Mouse (Mus musculus): Measurements from ENCODE around the gene Hist1h3g.
A peak's percentile ranks its signal among the peaks of the same experiment; 100 is the strongest.

The Hist1h3g gene

DNA sequence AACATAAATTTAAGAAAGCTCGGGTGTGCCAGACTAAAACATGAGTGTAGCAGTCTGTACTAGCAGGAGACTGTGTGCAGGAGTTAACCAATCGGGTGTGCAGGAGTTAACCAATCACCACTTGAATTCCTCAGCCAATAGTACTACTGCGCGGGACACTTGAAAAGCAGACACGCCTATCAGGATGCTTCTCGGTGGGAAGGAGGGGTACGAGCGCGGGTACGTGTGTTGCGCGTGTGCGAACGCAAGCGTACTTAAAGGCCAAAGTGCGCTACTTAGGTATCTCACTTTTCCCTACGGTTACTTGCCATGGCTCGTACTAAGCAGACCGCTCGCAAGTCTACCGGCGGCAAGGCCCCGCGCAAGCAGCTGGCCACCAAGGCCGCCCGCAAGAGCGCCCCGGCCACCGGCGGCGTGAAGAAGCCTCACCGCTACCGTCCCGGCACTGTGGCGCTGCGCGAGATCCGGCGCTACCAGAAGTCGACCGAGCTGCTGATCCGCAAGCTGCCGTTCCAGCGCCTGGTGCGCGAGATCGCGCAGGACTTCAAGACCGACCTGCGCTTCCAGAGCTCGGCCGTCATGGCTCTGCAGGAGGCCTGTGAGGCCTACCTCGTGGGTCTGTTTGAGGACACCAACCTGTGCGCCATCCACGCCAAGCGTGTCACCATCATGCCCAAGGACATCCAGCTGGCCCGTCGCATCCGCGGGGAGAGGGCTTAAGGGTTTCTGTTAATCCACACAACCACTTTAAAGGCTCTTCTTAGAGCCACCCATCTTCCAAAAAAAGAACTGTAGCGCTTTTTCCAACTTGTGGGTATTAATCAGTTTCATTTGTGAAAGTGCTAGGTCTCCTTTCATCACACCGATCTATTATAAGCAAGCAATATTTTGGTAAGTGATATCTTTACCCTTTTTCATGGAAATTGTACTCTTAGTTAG is at the start of gene Hist1h3g:
Hist1h3g (plus strand) TSS at position 286 of the 939 bp plus-strand sequence.
- DNase-seq (ENCODE audit: low read depth) = peak; percentile 90

DNA sequence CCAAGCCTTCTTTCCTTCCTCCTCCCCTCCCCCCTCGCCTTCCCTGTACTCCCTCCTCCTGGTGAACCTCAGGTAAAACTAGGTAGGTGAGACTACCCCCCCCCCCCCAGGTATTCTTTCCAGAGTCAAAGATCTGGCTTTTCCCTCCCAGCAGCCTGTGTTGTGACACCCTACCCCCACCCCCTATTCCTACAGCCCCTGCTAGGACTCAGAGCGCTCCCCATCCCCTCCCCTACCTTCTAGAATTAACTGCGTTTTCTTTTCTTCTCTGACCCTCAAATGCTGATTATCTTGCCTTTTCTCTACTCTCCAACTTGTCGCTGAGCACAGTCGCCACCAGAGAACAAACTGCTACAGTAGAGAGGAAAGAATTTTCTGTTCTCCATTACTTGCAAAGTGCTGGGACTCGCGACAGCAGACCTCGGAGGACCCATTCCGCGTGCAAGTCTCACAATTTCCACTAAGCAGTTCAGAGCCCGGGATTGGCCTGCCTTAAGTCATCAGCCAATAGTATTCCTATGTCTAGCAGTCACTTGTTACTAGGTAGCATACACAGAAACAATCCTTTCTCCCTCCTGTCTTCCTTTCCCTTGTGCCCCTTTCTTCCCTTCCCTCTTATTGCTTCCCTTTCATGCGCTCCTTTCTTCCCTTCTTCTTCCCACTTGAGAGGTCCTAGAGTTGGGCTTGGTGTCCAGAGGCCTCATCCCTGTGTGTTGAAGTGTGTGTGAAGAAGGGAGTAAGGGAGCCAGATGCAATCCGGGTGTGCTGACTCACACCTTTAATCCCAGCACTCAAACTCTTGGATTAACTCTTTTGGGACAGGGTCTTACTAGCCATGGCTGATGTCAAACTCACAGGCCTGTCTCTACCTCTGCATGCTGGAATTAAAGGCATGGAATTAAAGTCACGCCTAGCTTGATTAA is 46.6 kb upstream of the Hist1h3g start, which contains the start of gene Btn2a2:
Btn2a2 (minus strand) TSS at position 458 of the 923 bp plus-strand sequence.
- DNase-seq (ENCODE audit: low read depth) = peak; percentile 69

DNA sequence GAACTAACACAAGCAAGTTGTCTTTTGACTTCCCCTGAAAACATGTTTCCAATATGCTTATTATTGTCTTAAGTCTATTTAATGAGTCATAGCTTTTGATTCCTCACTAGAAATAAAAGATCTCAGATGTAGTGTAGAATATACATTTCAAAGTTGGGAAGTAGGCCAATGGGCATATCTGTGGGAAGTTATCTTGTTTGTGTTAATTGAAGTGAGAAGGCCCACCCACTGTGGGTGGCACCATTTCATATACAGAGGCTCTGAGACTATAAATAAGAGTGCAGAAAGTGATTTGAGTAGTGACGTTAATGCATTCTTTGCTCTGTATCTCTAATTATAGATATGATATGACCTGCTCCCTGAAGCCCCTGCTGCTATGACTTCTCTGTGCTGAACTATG is 44.4 kb upstream of the Hist1h3g start:
- DNase-seq (ENCODE audit: low read depth) = no peak

DNA sequence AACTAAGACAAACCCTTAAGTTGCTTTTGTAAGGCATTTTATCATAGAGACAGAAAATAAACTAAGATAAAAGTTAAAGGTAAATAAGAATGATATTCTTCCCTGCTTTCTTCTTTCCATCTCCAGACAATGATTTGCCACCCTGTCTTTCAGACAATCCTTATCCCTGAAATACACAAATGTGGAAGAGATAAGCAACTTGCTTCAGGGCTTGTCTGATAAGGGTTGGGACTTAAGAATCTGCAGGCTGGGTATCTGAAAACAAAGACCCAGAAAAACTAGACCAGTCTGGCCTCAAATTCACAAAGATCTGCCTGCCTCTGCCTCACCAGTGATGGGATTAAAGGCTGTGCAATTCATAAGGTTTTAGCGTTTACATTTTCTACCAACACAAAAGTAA is 44.0 kb upstream of the Hist1h3g start:
- no peak for DNase-seq (ENCODE audit: low read depth)

DNA sequence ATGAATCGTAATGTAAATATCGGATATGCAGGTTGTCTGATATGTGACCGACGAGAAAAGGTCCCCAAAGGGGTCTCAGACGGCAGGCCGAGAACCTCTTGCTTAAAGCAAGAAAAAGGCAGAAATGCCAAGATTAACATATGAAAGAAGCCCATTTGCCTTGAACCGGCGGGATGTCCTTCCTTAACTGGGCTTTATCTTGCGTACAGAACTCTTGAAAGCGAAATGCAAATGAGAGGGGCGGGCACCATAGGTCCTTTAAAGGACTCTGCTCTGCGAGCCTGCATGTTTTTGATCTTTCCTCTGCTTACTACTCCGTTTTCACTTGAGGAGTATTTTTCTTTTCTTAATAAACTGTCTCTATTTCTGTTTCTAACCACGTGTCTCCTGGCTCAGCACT is 43.2 kb upstream of the Hist1h3g start:
- DNase-seq (ENCODE audit: low read depth) = no peak

DNA sequence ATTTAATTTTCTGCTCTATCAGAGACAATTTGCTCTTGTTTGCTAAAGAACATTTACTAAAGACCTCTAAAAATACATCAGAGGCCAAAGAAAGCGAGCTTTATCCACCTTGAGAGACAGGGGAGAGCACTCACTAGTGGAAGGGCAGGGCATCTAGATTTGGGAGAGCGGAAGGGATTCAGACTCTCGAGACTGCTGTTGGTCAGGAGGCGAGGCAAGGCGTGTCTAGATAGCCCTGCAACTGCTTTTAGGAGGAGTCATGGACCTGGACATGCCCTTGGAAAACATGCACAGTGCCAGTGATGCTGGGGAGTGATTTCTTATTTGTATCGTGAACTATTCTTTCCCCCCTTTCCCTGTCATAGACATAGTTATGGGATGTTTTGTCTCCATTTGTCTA is 39.7 kb upstream of the Hist1h3g start:
- no peak for DNase-seq (ENCODE audit: low read depth)

DNA sequence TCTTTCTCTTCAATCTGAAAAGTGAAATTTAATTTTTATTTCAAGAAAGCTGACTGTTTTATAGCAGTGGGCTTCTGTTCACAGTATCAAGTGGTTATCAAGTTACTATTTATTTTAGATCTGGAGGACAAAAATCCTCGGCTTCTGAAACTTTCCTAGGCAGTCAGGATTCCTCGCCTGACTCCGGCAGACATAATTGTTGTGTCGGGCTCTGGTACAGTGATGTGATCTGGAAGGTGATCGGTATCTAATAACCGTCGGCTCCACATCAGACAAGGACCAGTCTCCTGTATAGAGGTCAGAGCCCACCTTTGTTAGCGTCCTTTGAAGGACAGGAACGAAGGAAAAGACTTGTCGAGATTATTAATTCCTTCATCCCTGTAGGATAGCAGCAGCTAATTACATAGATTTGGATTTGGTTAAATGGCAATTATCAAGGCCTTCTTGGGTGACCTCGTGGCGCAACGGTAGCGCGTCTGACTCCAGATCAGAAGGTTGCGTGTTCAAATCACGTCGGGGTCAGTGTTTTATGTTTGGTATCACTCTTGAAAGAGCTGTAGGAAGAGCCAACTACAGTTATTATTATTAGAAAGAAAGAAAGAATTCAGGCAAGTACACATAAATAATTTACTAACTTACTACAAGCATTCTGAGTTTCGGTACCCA is 37.4 kb upstream of the Hist1h3g start:
- DNase-seq (ENCODE audit: low read depth) = no peak

DNA sequence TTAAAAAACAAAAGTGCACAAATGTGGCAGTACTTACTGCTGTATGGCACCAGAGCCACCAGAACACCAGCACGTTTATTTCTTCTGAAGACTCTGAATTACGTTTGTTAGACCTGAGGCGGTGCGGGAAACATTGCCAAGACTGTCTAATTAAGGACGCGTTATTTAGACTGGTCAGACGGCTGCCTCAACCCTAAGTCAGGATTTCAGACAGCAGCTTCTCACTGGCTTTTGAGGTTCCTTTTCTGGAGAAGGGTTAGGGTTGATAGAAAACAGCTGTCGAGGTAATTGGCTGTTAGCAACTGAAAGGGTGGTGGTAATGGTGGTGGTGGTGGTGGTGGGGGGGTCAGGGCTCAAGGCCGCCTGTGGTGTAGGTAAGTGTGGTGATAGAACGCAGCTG is 36.6 kb upstream of the Hist1h3g start:
- no peak for DNase-seq (ENCODE audit: low read depth)

DNA sequence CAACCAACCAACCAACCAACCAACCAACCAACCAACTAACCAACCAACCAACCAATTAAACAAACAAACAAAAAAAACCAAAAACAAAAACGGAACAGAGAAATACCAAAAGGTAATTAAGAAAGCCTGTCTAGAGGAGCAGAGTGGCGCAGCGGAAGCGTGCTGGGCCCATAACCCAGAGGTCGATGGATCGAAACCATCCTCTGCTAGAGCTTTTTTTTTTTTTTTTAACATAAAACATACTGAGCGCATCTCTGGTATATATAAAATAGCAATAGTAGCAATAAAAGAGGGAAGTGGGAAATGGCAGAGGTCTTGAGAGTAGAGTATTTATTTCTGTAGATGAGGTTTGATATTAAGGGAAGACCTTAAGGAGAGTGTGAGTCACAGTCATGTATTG is 35.3 kb upstream of the Hist1h3g start:
- no peak for DNase-seq (ENCODE audit: low read depth)

DNA sequence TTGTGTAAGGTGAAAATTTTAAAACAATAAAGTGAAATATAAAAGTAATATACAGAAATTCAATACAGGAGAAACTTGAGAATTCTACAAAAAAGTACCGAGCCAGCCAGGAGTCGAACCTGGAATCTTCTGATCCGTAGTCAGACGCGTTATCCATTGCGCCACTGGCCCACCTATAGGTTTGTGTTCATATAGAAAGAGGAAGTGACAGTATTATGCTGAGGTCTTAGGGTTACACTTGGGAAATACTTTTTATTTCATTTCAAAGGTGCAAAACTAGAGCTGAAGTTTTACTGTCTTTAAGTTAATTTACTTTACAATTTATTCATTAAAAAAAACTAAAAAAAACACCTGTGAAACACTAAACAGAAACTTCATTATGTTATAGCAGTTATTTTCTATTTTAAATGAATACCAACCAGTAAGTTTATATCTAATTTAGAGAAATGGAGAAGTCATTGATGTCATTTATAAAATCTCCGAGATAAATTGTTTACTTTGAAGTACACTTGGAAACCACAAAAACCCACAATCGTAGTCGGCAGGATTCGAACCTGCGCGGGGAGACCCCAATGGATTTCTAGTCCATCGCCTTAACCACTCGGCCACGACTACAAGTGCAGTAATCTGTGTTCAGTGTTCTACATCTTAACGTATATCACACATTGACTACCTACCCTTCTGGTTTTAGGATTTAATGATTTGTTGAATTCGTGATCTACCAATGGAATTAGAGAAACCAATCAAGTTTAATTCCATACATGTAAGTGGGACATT is 34.6 kb upstream of the Hist1h3g start:
- DNase-seq (ENCODE audit: low read depth) = peak; percentile 76

DNA sequence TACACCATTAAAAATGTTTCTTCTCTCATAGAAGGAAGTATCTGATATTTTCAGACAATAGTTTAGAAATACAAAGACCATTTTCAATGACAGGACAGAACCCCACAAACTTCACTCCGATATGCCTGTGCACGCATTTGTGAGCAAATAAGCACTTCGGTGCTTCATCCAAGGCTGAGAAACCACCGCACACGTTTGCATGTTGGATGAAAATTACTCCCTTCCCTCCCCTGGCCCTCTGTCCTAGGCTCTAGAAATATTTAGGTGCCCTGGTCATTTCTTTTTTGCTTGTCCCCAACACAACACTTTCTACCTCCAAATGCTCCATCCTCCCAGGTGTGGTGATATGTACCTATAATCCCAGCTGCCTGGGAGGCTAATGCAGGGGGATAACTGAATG is 33.7 kb upstream of the Hist1h3g start:
- no peak for DNase-seq (ENCODE audit: low read depth)

DNA sequence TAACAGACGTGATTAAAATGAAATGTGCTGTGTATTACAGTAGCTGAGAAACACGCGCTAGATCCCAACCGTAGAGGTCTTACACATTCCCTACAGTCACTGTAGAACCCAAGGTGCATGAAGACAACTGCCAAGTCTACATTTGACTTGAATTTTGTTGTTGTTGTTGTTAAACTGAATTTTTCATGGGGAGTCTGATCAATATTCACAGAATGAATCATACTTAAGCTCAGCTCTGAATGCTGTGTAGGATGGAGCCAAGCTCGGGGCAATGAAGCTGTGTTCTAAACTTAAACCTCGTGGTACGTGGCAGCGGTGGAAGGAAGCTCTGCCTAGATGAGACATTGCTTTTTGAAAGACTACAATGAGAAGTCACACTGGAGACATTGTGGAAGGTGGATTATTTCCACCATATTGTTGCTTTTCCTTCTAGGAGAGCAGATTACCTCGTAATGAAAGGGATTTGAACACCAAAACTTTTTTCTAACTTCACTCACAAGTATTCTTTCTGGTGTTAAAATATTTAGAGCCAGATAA is 33.1 kb upstream of the Hist1h3g start:
- DNase-seq (ENCODE audit: low read depth) = no peak

DNA sequence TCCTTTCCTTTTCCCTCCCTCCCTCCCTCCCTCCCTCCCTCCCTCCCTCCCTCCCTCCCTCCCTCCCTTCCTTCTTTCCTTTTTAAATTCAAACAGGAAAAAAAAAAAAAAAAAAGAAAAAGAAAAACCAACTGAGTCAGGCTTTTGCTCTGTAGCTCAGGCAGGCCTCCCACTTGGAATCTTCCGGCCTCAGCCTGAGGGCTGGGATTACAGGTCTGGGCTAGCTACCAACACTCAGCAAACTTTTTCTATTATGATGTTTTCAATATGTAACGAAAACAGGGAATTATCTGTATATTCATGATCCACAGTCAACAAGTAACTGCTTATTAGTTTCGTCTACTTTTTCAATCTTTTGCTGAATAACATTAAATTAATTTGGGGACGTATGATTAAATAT is 32.3 kb upstream of the Hist1h3g start:
- DNase-seq (ENCODE audit: low read depth) = peak; percentile 62

DNA sequence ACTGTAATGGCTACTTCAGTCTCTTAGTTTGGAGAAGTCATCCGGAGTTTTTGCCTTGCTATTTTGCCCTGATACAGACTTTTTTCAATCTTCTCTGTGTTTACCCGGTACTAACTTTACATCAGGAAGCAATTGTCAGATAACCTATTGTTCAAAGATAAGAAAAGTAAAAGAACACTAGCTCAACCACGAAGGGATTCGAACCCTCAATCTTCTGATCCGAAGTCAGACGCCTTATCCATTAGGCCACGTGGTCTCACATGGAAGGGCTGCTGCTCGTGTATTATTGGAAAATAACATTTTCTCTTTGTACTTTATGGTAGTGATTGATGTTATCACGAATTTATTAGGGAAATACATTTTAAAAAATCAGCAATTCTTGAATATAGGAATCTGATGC is 31.4 kb upstream of the Hist1h3g start:
- peak; percentile 86 for DNase-seq (ENCODE audit: low read depth)

DNA sequence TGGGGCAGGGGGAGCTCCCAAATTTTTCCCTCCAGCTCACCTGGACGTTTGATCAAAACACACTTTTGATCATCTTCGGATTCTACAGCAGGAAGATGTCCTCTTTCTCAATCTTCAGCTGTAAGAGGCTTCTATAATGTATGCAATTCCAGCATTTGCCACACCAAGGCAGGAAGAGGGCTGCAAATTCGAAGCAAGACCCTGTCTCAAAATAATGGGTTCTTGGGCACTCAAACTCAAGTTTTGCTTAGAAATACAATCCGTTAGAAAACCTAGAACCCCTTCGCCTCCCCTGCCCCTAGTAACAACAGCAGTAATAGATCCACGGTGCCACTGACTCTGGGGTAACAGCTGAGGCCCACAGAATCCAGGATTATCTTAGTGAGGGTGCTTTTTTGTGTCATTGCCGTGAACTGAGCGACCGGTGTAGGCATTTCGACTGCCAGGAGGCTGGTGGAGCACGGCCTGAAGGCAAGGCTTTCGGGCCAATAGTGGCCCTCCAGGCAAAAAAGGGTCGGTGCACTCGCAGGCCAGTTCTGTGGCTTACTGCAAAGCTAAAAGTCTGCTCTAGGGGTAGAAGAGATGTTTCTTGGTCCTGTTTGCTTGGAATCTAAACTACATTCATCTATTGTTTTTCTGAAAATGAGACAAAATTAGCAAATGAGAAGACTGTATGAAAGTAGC is 29.4 kb upstream of the Hist1h3g start:
- peak; percentile 41 for DNase-seq (ENCODE audit: low read depth)

DNA sequence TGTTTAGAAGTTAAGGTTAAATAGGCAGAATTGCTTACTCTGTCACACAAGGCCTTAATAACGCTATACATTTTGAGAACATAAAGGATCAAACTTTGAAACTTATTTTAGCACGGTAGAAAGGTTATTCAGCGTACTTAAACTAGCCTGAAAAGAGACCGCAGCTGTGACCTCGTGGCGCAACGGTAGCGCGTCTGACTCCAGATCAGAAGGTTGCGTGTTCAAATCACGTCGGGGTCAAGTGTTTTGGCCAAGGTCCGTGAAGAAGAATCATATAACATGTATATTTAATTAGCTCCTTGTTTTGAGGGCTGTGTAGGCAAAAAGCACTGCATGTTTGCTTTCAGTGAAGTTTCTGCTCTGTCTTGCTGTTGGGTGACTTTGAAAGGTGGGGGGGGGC is 28.9 kb upstream of the Hist1h3g start:
- DNase-seq (ENCODE audit: low read depth) = peak; percentile 78

DNA sequence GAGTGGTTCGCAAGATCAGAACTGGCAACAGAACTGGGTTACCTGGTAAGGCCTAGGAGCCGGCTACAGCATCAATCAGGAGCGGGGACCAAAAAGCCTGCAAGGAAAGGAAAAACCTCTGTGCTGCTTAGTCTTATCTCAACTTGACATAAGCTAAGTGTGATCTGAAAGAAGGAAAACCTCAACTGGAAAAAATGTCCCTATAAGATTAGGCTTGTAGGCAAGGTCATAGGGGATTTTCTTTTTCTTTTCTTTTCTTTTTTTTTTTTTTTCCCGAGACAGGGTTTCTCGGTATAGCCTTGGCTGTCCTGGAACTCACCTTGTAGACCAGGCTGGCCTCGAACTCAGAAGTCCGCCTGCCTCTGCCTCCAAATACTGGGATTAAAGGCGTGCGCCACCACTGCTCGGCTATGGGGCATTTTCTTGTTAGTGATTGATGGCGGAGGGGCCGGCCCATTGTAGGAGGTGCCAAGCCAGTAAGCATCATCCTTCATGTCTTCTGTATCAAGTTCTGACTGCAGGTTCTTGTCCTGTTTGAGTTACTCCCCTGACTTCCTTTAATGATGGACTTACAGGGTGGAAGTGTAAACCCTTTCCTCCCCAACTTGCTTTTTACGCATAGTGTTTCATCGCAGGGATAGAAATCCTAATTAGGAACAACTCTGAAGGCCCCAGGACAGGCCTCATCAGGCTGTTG is 28.3 kb upstream of the Hist1h3g start:
- peak; percentile 14 for DNase-seq (ENCODE audit: low read depth)

DNA sequence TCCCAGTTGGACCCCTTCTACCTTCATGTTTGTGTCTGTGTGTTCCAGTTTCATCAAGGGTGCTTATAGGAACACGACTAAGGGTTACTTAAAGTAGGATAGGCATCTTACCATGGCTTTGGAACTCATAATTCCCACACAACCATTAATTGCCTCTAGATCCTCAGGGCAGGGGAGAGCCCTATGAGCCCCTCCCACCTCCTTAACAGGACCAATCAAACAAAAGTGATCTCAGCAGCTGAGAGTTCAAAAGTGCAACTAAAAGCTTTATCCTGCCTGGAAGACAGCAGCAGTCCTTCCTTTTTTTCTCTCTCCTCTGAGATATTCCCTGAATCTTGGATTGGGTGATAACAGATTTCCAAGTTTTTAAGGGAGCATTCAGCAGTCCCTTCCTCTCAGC is 25.1 kb upstream of the Hist1h3g start:
- no peak for DNase-seq (ENCODE audit: low read depth)

DNA sequence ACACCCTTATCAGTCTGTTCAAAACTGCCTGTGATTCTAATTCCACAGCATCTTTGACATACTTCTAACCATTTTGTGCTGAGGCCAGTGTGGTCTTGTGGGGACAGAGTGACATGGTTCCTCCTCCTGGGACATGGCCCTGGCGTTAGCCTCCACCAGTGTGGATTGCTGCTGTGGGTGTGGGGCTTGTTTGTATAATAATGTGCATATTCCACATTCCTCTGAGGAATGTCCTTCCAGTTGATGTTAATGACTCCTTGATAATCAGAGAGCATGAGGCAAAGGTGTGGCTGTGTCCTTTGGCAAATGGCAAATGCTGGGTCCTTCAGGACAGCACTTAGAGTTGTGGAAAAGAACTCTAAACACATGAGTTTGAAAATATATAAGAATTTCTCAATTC is 21.7 kb upstream of the Hist1h3g start:
- no peak for DNase-seq (ENCODE audit: low read depth)

DNA sequence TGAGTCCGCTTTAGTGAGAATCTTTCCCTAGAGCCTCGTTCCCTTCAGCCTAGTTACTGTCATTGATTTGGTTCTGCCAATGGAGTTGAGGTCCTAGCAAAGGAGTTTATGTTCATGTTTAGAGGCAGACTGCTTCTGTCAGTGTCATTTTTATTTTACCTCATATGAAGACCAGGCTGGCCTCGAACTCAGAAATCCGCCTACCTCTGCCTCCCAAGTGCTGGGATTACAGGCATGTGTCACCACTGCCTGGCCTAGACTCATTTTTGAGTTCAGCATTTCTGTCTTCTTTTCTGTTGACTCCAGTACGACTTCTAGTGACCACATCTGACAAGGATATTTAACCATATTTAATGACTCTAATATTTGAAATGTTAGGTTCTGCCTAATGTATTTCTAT is 19.9 kb upstream of the Hist1h3g start:
- DNase-seq (ENCODE audit: low read depth) = no peak
